Mouse (Mus musculus) mature B cell (primary cell): ENCODE results near the gene Gfm2.
"Not testable (repeated sequence)": the region's sequence is repeated elsewhere in the genome, so short reads cannot be mapped to it uniquely, and the experiment has no call there.

ENCODE experiments used
- in situ Hi-C: fragments of 300-500 bp; cut with MboI; formaldehyde crosslinking; loops from 2 replicates; pipeline ENCODE4 v1.14.3; 2019

Gene Gfm2

DNA sequence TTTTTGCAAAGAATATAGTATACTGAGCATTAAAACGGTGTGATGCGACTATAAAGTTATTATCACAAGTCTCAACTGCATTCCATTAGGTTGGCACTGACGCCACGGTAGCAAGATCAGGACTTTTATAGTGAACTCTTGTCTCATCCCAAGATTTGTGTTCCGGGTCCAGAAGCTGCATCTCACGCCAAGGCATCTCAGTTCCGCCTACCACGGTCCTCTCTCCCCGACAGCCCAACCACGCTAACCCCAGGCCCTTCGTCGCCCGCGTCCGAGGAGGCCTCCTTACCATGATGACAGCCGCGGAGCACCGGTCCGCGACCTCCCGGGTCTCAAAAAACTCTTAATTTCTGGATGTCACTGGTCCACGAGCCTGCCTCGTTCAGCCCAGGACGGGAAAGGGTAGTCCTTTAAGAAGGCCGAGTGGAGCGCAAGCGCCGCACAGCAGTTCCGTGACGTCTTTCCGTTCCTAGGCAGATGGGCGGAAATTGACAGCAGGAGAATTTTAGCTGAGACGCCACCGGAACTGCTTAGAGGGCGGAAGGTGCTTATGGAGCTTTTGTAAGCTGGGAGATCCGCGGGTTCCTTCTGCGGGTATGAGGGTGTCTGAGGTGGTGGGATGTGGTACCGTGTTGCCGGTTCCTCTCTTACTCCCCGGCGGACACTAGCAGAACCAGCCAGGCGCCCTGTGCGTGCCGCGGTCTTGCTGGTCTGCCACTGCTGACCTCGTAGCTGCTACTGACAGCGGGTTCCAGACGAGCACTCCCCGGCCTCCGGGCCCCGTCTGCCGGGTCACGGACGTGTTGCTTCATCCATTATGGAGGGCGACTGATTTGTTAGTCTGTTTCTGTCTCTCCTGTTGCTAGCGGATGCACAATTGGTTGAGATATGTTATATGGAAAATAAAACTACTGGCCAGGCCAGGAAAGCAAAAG is at the start of gene Gfm2, which contains the start of gene Nsa2:
TSS of gene Gfm2 (plus strand) at position 472 of the 935 bp plus-strand sequence.
TSS of gene Nsa2 (minus strand) at position 472 of the 935 bp plus-strand sequence.
- in situ Hi-C loops = no loop called here

DNA sequence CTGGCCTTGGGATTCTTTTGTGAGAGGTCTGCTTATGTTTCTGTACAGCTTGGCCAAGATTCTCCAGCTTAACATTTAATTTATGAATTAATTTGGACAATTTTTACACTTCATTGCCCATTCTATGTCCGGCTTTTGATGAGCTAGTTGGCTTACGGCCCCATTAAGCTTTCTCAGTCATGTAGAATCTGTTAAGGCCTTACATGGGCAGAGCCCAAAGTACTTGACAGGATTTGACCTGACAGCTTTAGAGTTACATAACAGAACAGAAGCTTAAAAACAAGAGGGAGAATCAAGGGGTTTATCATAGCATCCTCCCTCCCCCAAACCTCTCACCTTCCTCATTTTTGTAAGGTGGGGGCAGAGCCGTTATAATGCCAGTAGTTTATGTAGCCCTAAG is 49.6 kb upstream of the Gfm2 start:
- in situ Hi-C loops = no loop called here

GRCm38 (mm10) chr13:97095726-97096125 is 42.0 kb upstream of the Gfm2 start:
- in situ Hi-C loops = no loop called here

DNA sequence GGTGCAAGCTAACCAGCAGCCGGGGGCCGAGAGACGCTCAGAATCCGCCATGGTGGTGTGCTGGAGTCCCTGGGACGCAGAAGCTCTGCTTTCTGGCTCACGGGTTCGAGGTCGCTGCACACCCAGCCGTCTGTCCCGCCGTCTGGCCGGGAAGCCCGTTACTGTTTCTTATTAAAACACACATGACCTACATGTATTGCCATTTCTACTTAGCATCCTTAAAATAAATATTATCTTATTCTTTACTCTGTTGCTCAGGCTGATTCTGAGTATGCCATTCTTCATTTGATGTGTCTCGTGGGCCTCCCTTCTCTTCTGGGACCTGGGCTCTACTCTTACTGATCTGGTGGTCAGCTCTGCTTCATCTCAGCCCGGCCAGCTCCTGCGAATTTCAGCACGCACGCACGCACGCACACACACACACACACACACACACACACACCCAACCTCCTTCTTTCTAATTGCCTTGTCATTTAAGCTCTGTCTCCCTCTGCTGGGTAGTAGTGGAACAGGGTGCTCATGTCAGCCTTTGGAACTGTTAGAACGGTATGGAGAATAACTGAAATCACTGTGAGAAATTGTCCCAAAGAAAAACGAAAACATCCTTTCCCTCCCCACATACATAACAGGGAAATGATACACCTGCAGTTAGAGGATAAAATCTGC is 38.4 kb upstream of the Gfm2 start, which contains the start of gene Gm6169:
TSS of gene Gm6169 (minus strand) at position 51 of the 666 bp plus-strand sequence.
- in situ Hi-C loops = no loop called here

DNA sequence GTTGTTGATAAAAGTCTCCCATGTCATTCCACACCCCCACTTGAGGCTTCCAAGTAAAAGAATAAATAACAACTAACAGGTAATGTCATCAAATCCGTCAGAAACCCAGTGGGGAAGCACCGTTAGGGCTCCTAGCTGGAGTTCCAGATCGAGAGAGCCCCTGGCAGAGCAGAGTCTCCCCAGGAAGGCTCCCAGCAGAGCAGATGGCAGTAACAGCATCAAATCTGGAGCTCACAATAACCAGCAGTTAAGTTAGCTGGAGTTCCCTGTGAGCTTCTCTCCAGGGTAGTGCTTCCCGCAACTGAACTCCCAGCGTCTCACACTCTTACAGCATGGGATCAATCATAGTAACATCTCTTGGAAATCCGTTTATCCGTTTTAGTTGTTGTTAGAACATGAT is 32.7 kb upstream of the Gfm2 start:
- in situ Hi-C loops = no loop called here

DNA sequence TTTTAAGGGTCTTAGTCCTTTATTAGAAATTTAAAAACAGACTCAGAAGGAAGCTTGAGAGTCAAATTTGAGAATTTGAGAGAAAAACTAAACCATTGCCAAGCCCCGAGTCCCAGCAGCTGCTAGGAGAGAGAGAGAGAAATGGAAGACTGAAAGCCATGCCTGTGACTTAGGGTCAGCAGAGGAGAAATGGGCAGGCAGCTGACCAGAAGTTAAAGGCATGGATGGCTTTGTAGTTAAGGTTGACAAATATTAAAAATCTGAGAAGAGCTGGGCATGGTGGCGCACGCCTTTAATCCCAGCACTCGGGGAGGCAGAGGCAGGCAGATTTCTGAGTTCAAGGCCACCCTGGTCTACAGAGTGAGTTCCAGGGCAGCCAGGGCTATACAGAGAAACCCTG is 30.0 kb upstream of the Gfm2 start:
- in situ Hi-C loops = not testable (repeated sequence)

- in situ Hi-C loops = no loop called here
Observed at GRCm38 (mm10) chr13:97109046-97109445, 28.7 kb upstream of the Gfm2 start.

DNA sequence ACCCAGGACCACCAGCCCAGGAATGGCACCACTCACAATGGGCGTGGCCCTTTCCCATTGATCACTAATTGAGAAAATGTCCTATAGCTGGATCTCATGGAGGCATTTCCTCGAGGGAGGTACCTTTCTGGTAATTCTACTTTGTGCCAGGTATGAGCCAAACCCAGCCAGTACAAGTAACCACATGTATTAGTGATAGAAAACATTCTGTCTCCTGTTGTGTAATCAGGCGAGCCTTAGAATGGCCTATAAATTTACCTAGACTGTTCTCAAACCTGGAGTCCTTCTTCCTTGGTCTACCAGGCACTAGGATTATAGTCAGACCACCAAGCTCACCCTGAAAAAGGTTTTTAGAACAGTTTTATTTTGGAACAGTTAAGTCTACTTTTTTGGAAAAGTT is 16.4 kb upstream of the Gfm2 start:
- in situ Hi-C loops = no loop called here

DNA sequence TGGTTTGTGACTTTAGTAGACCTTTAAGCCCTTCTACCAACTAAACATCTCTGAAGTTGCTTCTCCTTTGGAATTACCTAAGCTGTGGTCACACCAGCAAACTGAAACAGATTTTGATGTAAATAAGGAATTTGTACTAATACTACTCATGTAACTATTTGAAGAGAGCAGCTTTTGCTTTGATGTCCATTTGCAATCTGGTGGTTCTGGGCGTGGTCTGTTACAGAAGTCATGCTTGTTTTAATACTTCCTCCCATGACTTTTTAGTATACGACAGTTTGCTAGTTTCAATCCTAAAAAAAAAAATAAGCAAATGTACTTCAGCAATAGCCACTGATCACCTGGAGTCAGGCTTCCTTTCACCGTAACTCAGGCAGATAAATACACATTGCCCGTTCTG is 8.1 kb upstream of the Gfm2 start:
- in situ Hi-C loops = not testable (repeated sequence)

DNA sequence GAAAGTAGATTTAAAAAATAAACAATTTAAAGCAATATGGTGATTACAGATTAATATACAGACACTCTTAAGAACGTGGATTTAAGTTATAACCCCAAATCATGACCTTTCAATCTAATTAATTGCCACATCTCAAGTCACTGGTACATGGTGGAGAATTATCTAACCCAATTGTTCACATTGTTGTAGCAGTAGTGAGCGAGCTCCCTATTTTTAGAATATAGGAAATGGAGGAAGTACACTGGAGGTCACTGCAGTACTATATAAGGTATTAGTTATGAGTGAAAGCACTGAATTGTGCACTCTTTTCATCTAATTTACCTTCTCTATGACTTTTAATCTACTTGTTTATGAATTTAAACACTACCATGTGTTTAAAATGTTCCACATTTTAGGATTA is 7.3 kb upstream of the Gfm2 start:
- in situ Hi-C loops = not testable (repeated sequence)

- in situ Hi-C loops = not testable (repeated sequence)
Observed at GRCm38 (mm10) chr13:97138404-97138931, 731 bp downstream of the Gfm2 start.

- in situ Hi-C loops = no loop called here
Observed at GRCm38 (mm10) chr13:97142321-97142720, 4.6 kb downstream of the Gfm2 start.

DNA sequence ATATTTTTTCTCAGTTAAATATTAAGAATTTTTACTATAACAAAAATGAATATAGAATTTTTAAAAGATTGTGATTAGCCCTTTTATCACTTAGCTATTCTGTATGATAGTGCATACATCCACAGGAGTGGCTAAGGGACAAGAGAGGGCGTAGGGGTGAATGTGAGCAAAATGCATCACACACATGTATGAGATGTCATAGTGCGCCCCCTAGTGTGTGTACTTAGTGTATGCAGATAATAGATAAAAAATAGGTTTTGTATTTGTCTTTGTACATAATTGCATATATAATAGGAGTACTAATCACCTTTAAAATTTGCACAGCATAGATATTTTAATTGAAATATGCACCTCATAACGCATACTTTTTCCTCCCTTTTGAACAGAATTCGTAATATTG is 8.1 kb downstream of the Gfm2 start:
- in situ Hi-C loops = no loop called here

GRCm38 (mm10) chr13:97175520-97176264 is 38.0 kb downstream of the Gfm2 start:
- in situ Hi-C loops = no loop called here

DNA sequence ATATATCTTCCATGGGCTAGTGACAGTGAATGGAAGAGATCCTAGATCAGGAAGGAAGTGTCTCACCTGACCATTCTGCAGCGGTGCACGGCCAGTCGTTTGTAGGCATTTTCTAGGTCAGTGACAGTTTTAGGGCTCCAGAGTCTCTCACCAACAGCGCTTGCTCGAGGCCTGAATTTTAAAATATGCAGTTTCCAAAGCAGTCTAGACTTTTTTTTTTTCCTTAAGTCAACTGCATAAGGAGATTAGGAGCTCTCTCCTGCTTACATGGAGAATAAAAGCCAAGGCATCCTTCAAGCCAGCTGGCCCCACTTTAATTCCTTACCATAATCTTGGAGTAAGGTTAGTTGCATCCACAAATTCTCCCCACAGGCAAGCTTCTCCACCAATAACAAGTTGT is 39.0 kb downstream of the Gfm2 start:
- in situ Hi-C loops = no loop called here

- in situ Hi-C loops = no loop called here
Observed at GRCm38 (mm10) chr13:97178943-97179342, 41.2 kb downstream of the Gfm2 start.

DNA sequence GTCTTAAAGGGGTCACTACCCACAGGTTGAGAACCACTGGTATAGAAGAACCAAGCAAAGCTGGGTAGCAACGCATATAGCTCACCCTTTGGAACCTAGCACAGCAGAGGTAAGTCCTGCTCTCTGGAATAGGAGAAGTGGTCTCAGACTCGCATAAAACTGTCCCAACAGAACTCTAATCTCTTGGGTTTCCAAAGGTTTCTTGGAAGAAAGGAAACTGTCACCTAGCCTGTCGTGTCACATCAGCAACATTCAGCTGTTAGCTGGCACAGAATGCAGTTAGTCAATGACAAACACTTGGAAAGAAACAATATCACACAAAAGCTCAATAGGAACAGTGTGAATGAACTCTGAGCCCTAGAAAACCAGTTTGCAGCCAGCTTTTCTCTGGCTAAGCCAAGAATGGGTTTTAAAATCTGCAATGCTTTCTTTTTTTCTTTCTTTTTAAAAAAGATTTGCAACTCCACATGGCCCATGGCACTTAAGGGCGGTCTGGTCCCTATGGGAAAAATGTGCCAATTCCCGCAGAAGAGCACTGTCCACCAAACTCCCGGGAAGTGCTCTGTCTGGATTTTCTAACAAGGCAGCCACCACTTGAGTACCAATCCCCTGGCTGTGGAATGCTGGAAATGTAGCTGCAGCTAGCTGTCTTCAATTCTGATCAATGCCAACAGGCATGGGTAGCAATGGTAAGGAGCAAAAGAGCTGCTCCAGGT is 42.5 kb downstream of the Gfm2 start:
- in situ Hi-C loops = no loop called here

GRCm38 (mm10) chr13:97182821-97183220 is 45.1 kb downstream of the Gfm2 start:
- in situ Hi-C loops = no loop called here

DNA sequence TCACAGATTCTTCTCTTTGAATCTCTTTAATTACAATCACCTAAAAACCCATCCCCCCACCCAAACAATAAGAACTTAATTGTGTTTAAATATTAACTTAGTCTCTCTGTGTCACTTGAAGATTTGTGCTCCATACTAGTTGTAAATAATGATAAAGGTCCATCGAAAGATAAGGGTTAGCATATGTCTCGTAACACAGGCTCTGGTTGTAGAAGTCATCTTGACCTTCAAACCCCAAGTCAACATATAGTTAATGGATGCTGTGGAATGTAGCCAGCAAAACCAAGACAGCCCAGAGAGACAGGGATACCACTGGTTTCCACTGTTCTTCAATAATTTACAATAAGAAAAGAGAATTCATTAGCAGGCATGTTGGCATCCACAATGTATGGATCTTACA is 46.4 kb downstream of the Gfm2 start:
- in situ Hi-C loops = no loop called here

- in situ Hi-C loops = no loop called here
Observed at GRCm38 (mm10) chr13:97184656-97185055, 46.9 kb downstream of the Gfm2 start.

DNA sequence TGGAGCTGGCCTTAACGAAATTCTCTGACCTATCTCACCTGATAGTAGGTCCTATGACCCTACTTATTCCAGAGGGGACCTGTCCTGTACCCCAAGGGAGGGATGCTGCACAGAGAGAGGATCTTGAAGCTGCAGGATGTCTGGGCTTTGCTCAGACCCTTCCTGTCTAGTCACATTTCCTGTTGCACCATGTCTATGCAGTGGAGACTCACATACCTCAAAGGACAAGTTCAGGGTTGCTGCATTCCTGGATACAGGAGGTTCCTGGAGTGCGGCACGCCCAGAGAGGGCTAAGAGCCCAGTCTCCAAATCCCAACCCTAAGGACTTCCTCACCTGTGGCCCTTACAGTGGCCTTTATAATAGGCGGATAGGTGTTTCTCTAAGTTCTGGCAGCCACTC is 48.6 kb downstream of the Gfm2 start:
- in situ Hi-C loops = no loop called here
